Mouse (Mus musculus) heart, postnatal 0 days (tissue): ENCODE data around the gene Hist1h4c.

ENCODE experiments used
- CTCF ChIP-seq: IDR thresholded peaks from 2 replicates; pipeline ENCODE4 v1.5.1; 2016; ENCODE audit warnings: antibody characterized with exemption, control low read depth, low read depth
- EP300 ChIP-seq: IDR thresholded peaks from 2 replicates; pipeline ENCODE4 v1.6.1; 2016; ENCODE audit warnings: antibody characterized with exemption, low read depth

DNA sequence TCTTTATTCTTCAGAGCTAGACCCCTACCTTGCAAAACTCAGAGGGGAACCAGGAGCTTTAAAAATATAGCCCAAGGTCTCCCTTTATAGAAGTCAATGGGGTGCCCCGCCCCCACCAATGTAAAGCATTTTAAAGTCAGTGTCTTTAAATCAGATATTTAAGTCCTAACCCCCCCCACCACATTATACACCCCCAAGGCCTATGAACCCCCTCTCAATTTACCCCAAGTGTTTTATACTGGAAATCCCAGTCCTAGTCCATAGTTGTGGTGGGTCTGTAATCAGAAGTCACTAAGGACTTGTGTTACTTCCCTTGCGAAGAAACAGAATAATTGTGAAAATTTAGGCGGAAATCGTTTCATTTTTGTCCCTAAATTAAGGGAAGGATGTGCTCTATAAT lies 39.8 kb upstream of the Hist1h4c start:
- TF ChIP-seq CTCF (no peak), EP300 (no peak; the same call in 1 of the 2 replicates)
